Mouse (Mus musculus): ENCODE measurements around the gene Slc35f1. TPM values are rescaled to one million over a fixed set of nuclear protein-coding genes. Genes with fewer than 3 reads are reported as not detected.

The Slc35f1 gene
- polyA plus RNA-seq, 1 experiment: 0.27 TPM

DNA sequence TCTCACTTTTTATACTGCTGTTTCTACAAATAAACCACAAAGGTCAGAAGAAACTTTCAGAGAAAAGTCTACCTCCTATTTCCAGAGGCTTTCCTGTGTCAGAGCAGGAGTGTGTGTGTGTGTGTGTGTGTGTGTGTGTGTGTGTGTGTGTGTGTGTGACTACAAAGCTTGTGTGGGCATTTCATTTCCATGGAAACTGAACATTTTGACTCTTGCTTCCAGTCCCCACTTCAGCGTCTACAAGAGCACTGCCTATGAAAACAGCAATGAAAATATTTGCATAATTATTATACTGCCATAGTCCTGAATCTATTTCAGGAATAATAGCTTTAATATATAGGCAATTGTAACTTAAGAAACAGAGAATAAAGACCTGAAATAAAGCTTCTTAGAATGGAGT, 241.8 kb downstream of the Slc35f1 start:
- no peak for DNase-seq (ENCODE audit: low read depth)

DNA sequence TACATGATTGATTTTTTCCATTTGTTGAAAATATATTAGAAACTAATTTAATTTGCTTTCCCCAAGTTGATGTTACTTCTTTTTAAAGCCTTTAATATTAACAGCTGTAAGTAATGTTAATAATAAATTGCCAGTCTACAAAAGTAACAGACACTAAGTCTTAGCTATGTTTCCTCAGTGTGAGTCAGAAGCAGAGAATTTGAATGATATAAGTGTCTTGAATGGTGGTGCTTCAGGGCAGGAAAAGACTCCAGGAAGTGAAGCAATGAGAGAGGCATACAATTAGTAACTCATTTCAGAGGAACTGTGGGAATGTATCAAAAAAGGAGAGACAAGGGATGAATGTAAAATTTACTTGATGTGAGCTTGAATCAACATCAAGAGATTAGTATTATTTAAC, 244.3 kb downstream of the Slc35f1 start:
- DNase-seq (ENCODE audit: low read depth): no peak

DNA sequence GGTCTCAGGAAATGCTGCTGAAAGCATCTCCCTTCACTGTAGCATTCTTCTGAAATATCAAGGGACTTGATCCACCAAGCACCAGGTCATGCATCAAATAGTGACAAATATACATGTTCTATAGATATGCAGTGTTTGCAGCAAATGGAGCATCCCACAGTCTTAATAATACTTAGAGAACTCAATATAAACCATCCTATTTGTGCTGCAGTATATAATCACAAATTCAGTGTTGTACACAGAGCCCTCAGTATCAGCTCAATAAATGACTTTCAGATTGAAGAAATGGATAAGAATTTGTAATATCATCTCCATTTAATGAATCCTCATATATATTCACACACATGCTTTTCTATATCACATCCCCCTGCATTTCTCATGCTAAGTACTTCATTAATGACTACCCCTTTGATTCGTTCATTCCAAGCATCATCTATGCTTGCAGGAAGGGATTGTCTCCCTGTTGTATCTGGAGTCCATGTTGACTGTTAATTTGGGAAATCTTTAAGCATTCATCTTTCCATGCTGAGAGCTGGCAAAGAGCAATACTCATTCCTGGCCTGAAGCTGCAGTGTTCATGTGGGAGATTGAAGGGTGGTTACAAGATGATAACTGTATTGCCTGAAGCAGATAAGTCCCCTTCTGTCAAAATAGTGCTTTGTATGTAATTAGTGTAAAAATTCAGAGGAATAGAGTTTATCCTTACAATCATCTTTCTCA, 249.9 kb downstream of the Slc35f1 start:
- no peak for DNase-seq (ENCODE audit: low read depth)

DNA sequence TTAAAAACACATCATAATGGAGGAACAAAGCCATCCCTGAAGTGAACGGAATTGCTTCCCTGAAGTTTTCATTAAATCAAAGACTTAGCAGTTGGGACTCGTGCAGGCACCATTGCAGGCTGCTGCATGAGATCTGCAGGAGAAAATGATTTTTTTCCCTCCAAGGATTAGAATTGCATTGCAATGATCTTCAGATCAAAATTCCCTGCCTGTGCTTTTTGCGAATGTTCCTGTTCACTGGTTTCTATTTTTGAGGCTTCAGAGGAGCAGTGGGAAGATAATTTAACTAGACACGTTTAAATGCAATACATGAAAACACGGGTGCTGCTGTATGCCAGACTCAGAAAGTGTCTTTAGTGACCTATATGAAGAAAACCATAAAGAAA, 250.5 kb downstream of the Slc35f1 start:
- no peak for DNase-seq (ENCODE audit: low read depth)

DNA sequence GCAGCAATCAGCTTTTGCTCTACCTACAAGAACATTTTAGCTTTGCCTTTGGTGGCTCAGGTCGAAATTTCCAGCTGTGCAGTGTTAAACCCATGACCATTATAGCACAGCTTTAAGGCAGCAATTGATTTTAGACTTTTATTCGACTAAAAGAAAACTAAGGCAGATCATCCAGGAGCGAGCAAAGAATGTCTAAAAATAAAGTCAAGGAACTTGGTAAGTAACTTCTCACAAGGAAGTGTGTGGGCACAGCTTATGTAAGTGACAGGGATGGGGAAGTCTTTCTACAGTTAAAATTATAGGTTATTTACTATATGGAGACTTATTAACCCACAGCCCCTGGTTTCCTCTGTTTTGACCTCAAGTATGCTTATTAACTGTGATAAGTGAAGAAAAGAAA, 262.2 kb downstream of the Slc35f1 start:
- DNase-seq (ENCODE audit: low read depth): no peak

DNA sequence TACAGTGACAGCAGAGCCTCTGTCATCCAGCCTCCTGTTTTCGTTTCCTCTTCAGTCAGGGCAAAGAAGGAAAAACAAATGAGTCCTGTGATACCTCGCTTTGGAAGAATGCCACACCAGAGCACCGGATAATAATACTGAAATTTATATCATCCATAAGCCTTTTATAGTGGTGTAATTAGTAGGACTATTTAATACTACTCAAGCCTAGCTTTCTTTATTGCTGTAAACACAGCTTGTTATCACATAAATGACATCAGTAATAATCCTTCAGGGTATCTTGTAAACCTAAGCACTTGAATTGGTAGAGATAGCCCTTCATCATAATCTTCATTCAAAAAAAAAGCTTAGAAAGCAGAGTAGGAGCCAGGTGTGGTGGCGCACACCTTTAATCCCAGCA, 266.4 kb downstream of the Slc35f1 start:
- DNase-seq (ENCODE audit: low read depth): no peak

DNA sequence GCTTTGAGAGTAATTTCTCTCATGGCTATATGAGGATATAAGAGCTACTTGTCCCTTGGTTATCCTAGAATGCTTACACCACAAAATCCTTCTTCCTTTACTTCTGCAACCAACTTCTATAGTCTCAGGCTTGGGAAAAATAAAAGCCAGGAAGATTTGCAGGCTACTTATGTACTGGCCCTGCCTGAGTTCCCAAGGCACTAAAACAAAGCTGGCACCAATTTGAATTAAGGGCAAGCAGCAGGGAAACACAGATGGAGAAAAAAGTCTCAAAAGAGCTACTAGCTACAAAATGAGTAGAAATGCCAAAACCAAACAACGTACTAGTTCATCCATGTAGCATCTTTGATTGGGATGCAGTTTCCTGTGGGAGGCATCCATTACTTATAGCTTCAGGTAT, 288.9 kb downstream of the Slc35f1 start:
- DNase-seq (ENCODE audit: low read depth): no peak

DNA sequence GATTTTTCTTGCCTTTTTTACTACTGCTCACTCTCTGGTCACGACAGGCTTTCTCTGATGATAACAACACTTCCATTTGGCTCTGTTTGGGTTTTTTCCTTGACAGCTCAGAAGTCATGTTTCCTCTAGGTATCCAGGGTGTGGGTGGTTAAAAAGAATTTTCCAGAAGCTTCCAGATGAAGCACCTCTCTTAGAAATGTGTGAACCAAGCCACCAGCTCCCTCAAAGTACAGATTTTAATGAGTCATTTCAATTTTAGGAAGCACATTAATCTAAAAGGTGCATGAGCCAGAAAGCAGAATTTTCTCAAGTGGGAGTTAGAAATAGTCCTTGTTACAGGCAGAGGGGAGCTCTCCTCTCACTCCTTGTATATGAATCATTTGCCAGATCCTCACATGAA, 292.5 kb downstream of the Slc35f1 start:
- no peak for DNase-seq (ENCODE audit: low read depth)

DNA sequence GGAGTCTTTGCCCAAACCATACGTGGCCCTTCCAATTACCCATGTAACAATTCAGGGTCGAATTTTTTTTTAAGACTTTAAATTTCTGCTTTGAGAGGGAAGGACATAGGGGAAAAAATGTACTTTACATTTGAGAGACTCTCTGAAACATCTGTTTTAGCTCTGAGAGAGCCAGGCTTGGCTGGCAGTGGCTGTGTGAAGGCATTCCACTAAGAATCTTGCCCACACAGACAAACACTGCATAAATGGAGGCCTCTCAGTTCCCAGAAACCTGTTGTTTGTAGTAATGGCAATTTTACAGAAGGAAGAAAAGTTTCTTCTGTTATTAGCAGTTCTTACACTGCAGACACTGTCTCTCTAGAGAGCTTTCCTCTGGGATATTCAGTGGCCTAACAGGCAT, 301.9 kb downstream of the Slc35f1 start:
- DNase-seq (ENCODE audit: low read depth): no peak

DNA sequence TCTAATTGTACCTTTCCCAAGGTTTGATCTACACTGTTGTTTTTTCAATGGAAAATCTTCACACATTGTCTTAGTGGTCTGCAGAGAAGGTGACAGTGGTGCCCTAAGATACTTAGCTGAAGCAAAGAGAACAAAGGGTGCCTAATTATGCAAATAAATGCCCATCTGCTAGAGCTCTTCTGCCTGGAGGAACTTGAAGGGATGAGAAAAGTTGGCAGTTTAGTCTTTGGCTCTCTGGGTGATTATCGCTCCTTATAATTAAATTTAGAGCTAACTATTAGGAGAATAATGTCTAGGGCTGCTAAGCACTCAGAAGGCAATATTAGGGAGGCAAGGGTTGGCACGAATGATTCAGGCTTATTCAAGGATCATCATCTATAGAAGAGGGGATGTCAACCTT, 306.6 kb downstream of the Slc35f1 start:
- no peak for DNase-seq (ENCODE audit: low read depth)

DNA sequence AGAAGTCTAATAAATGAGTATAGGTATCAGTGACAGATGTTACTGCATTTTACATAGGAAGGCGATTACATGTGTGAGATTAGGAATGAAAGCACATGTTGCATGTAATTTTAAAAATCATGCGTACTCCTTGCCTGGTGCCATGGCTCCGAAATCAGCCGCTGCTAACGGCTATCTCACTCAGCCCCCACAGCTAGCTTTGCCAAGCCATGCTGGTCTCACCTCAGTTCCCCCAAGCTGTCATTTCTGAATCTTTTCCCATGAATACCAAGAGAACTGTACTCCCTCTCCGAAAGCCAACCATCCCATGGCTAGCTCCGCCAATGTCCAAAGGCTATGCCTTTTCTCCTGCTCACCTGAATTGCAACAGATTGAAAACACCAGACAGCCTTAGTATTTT, 310.8 kb downstream of the Slc35f1 start:
- DNase-seq (ENCODE audit: low read depth): no peak

DNA sequence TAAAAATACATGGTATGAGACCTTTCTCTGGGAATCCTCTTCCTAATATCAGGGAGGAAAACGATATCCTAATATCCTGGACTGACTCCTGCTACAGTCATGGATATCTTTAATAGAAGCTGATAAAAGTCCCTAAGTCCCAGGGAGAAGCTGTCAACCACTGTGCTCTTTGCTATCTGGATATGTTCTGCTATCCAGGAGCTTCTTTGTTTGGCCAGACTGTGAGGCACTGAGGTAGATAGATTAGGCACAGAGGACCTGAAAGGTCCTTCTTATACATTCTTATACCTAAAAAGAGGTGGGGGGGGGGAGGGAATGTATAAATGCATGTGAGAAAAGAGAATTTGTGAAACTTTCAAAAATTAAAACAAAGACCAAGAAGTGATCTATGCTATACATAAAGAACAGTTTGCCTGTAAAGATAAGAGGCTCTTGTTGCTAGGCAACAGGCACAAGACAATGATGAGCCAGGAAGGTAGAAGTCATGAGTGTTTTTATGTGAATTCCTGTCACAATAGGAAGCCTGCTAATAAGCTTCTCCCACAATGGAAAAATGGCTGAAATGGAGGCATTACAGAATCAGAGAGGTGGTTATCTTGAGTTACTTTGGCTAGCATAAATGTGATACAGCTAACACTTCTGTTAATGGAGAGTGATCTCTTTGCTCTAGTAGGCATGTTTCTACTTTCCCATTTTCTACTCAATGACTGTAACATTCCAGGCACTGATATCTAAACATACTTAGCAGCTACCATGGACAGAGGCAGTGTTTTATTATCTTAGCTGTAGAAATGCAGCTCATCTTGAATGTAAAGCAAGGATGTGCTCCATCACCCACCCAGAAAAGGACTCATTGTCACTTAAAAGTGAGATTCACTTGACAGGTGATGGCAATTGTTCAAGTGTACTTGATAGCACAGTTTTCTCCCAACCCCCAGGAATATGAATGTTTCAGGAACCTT, 316.2 kb downstream of the Slc35f1 start:
- no peak for DNase-seq (ENCODE audit: low read depth)

DNA sequence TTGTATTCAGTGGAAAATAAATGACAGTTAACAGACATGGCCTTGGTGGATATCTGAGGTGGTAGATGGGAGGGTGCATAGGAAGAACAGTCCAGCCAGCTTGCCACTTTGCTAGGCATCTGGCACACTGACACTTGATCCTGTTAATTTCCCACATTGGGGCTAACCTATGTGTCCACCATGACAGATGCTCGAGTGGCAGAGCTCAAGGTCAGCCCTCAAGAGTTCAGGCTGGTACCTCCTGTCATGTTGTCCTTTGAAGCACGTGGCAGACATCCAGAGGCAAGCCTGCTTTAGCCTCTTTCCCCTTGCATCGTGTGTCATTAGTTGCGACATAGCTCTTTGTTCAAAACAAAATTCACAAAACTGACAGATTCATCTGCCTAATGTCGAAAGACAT, 323.5 kb downstream of the Slc35f1 start:
- DNase-seq (ENCODE audit: low read depth): no peak

DNA sequence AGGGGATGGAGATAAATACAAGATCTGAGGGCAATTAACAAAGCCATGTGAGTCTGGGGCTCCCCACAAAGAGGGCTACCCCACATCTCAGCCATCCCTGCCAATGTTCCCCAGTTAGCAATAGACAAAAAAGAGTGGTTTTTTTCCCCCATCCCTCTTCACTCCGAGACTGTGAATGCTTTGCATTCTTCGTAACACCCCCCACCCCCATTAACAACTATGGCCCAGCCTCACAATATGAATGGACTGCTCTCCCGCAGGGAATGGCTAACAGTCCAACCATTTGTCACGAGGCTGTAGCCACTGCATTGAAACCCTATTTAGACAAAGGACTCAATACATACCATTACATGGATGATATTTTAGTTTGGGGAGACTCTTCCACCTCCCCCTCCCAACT, 338.1 kb downstream of the Slc35f1 start:
- DNase-seq (ENCODE audit: low read depth): no peak

DNA sequence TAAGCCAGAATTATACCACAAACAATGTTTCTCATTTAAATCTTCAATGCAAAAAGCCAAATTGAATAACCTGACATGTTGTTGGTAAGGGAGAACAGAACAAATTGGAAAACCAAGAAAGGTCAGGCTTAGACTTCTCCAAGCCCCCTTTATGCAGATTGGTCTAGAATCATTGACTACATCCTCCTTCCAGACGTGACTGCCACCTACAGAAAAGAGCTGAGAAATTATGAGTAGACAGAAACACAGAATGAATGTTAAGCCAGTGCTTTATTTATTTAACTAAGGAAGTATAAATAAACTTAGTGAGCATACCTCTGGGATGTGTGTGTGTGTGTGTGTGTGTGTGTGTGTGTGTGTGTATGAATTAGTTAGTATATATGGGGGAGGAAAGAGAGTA, 344.9 kb downstream of the Slc35f1 start:
- no peak for DNase-seq (ENCODE audit: low read depth)

DNA sequence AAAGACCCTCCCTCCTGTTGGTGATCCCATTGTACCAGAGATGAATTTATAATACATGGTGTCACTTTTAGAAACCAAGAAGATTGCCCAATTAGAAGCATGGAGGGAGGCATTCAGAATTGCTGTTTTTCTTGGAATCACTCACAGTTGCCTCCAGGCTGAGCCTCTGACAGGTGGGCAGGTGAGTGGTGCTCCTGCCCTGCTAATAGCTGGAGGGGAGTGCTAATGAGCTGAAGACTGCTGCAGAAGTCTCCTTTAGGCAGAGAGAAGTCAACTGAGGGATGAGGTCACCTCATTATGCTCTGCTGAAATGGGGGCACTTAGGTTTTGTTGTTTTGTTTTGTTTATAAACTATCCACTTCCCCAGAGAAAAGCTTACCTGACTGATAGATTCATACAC, 355.6 kb downstream of the Slc35f1 start:
- no peak for DNase-seq (ENCODE audit: low read depth)

DNA sequence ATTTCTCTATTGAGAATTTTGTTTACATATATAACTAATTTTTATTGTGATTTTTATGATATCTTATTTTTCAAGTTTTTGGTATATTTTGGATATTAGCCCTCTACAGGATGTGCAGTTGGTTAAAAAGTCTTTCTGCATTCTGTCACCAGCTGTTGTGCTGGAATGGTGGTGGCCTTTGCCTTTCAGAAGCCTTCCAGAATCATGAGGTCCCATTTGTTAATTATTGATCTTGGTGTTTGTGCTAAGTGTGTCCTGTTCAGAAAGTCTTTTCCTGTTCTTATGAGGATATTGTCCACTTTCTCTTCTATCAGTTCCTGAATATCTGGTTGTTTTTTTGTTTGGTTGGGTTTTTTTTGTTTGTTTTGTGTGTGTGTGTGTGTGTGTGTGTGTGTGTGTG, 362.2 kb downstream of the Slc35f1 start:
- DNase-seq (ENCODE audit: low read depth): no peak

DNA sequence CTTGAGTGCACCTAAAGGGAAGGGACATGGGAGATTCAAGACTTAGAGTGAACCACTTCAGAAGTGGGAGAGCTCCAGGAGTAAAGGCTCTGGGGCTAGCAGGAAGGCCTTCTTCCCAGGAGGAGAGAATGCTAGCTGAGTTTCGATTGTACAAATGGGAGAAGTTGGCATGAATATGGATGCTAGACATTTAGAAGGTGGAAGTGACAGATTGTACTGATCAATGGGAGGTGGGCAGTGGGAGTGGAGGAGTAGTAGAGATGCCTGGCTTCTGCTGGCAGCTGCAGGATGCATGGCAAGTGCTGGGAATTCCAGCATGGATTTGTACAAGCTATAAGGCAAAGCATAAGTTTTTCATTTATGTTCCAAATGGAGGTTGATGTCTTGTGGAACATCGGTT, 370.4 kb downstream of the Slc35f1 start:
- DNase-seq (ENCODE audit: low read depth): no peak

DNA sequence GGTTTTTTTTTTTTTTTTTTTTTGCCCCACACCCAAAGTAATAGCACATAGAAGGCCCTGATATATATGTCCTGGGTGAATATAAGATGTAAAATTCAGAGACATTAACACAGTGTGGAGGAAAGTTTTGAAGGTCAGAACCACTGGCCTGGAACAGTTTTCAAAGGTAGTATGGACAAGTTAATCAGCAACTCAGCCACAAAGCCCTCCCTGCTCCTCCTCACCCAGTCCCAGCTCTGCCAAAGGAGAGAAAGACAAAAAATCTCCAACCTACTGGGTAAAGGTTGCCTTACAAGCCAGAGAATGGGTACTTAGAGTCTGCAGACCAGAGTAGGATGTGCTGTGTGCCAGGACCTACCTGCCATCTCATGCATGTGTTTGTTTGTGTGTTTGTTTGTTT, 372.4 kb downstream of the Slc35f1 start:
- DNase-seq (ENCODE audit: low read depth): no peak

DNA sequence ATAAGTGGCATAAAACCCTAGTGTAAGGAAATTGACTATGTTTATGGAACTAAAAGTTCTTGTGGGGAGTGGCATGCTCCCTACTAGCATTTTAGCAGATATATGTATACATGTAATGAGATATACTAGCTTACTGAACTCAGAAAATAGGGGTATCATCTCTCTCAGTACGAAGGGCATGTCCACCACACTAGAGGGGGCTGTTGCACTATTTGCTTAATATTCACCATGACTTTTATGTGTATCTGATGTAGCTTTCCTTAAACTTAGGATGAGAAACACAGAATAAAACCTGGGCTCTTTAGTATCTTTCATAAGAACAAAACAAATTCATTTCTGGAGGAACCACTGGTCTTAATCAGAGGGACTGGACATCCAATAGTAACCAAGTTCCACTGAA, 397.5 kb downstream of the Slc35f1 start:
- DNase-seq (ENCODE audit: low read depth): no peak

DNA sequence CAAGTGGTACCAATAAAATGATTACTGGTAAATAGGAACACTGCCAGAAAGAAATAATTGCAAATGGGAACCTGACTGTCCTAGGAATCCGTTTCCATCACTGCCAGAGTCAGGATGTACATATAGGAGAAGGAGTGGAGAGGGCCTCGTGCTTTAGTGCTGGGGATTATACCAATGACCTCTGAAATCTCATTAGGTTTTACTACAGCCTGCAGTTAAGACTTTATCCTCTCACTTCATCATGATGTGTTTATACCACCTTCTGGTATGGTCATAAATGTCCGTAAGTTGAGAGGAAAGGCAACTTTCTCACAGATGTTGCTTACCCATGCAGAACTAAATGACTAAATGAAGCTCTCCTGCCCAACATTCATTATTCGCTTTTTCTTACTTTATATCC, 401.2 kb downstream of the Slc35f1 start:
- DNase-seq (ENCODE audit: low read depth): no peak

DNA sequence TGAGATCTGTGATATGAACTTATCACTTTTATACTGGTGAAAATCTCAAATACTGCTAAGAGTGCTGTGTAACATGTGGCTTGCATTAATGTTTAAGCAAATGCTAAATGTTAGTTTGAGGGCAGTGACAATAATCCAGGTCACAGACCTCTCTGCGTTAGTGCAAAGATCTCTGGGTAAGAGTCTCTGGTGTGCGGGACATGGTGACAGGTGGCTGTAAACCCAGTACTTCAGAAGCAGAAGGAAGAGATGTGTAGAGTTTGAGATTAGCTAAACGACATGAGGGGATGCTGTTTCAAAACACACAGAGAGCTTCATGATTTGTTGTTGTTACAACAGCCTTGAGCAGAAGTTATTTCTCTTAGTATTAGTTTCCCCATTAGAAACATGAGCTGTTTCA, 406.1 kb downstream of the Slc35f1 start:
- DNase-seq (ENCODE audit: low read depth): no peak

DNA sequence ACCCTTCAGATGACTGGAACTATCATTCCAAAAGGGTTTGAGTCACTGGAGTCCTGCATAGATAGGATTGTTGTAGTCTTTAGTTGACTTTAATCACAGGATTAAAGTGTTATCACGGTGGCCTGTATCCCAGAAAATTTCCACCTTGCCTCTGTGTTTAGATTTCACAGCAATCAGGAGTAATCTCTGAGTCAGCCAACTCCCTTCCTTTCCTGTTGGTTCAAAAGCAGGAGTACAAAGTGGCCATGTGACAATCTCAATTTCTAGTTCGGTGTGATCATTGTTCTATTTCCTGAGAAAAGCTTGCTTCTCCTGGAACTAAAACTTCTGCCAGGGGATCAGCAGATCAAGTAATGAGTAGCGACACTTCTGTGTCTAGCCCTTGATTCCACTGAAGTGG, 410.5 kb downstream of the Slc35f1 start:
- no peak for DNase-seq (ENCODE audit: low read depth)
